Mouse (Mus musculus) intestine, embryonic 15.5 days (tissue): ENCODE data around the gene Ankrd55. TPM values are rescaled to one million over a fixed set of nuclear protein-coding genes. Genes with fewer than 3 reads are reported as not detected.
"Not testable (repeated sequence)": the region's sequence is repeated elsewhere in the genome, so short reads cannot be mapped to it uniquely, and the experiment has no call there.

Experiments
- ATAC-seq: fragments of 200-750 bp; cut with Nextera tagmentation; 2 replicates; pipeline ENCODE4 v1.8.0; 2017; ENCODE audit warnings: moderate TSS enrichment, moderate library complexity
- H3K27ac ChIP-seq: fragments of 300-500 bp; sonication (generic); 2 replicates; pipeline ENCODE4 v1.5.1; 2015; ENCODE audit warnings: mild to moderate bottlenecking, inconsistent platforms
- H3K27me3 ChIP-seq: fragments of 300-500 bp; sonication (generic); replicated peaks from 2 replicates; pipeline ENCODE4 v1.6.1; 2015; ENCODE audit warnings: inconsistent platforms
- H3K36me3 ChIP-seq: fragments of 300-500 bp; sonication (generic); 2 replicates; pipeline ENCODE4 v1.6.1; 2015; ENCODE audit warnings: inconsistent platforms
- H3K4me1 ChIP-seq: fragments of 300-500 bp; sonication (generic); replicated peaks from 2 replicates; pipeline ENCODE4 v1.6.1; 2015; ENCODE audit warnings: inconsistent platforms
- H3K4me2 ChIP-seq: fragments of 300-500 bp; sonication (generic); replicated peaks from 2 replicates; pipeline ENCODE4 v1.6.1; 2015; ENCODE audit warnings: mild to moderate bottlenecking, inconsistent platforms
- H3K4me3 ChIP-seq: fragments of 300-500 bp; sonication (generic); replicated peaks from 2 replicates; pipeline ENCODE4 v1.5.1; 2015; ENCODE audit warnings: inconsistent platforms
- H3K9ac ChIP-seq: fragments of 300-500 bp; sonication (generic); 2 replicates; pipeline ENCODE4 v1.6.1; 2015; ENCODE audit warnings: inconsistent platforms
- H3K9me3 ChIP-seq: fragments of 300-500 bp; sonication (generic); 2 replicates; pipeline ENCODE4 v1.6.1; 2016; ENCODE audit warnings: inconsistent platforms
- WGBS: fragments of 180-500 bp; shearing (Covaris S2); methylation state at CpG from one replicate; pipeline ENCODE4 v1.1.7; 2015; 5-methylcytosine and 5-hydroxymethylcytosine counted together
- polyA plus RNA-seq: library from polyadenylated mRNA; unstranded; fragments of >200 nt; fragmentation: Nextera tagmentation; extraction: Ambion mirVana; gene quantifications from 2 replicates; pipeline ENCODE4 v1.2.1, GENCODE M21; 2015

Ankrd55 gene
- polyA plus RNA-seq, 1 experiment from 2014 or later = 0.21 TPM

DNA sequence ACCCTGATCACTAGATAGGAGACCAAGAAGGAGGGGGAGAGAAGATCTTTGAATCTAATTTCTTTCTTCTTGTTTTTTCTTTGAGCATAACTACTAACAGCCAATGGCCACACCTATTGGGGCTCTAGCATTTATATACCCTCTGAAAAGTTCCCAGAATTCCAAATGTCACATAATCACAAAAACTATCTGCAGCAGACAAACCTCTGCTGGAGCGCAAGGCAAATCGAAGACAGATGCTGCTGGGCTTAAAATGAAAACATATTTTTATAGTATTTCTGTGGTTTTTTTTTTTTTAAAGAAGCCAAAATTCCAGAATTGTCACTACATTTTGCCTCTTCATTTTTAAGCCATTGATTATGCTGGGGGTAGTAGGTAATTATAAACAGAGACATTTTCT, 15.2 kb downstream of the Ankrd55 start:
- H3K4me3 ChIP-seq = no peak overlapping the region
- H3K9ac ChIP-seq = no peak overlapping the region
- 98% methylated on average over 2 of the region's 2 CpGs for WGBS
- H3K27me3 ChIP-seq = no peaks in the 10 kb centered on the region
- no peak overlapping the region for H3K4me2 ChIP-seq
- no peak for ATAC-seq
- H3K36me3 ChIP-seq = no peaks in the 10 kb centered on the region
- no peak overlapping the region for H3K27ac ChIP-seq
- H3K4me1 ChIP-seq = no peaks in the 10 kb centered on the region
- H3K9me3 ChIP-seq = no peaks in the 10 kb centered on the region

DNA sequence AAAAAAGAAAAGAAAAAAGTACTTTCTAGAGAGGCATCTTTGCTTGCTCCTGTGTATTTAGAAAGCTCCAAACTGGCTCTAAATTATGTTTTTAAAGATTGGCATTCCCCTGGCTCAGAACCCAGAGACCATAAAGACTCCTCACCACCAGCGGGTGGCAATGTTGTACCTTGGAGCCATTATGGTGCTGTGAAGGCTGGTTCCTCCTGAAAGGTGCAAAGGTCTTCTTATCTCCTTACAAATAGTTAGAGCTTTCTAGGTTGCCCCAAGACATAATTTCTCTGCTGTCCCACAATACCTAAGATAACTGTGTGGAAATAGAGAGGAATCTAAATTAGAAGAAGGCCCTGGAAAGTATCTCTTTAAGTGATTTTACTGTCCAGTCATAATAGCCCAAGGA, 20.4 kb downstream of the Ankrd55 start:
- H3K27ac ChIP-seq = no peak overlapping the region
- WGBS = 13% methylated on average over 1 of the region's 1 CpGs
- ATAC-seq = peak; percentile 81

DNA sequence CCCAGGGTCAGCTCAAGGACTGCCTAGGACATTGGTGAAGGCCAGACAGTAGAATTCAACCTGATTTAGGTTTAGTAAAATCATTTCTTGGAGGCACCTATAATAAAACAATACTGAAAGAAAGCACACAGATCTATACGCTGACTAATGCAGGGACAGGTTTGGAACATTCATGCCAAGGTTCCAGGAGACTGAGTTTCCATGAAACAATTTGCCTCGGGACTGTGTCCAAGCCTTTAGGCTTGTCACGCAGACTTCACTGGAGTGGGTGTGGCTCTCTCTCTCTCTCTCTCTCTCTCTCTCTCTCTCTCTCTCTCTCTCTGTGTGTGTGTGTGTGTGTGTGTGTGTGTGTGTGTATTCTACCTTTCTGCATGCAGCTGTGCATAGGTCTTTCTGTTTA, 23.4 kb downstream of the Ankrd55 start:
- not testable (repeated sequence) for H3K9ac ChIP-seq, H3K4me2 ChIP-seq, ATAC-seq, H3K36me3 ChIP-seq, H3K4me1 ChIP-seq, H3K27me3 ChIP-seq, H3K9me3 ChIP-seq, H3K27ac ChIP-seq, H3K4me3 ChIP-seq
- WGBS = 62% methylated on average over 3 of the region's 3 CpGs

More for the DNA sequence above, 20.4 kb downstream of the Ankrd55 start:
- Histone ChIP-seq H3K27me3 (no peaks in the 10 kb centered on the region), H3K4me2 (no peak overlapping the region), H3K4me3 (no peak overlapping the region), H3K4me1 (no peaks in the 10 kb centered on the region), H3K9me3 (no peaks in the 10 kb centered on the region), H3K36me3 (no peaks in the 10 kb centered on the region), H3K9ac (no peak overlapping the region)

- H3K27me3 ChIP-seq = no peaks in the 10 kb centered on the region; the same call in 1 of the 2 replicates
- H3K4me2 ChIP-seq = no peak overlapping the region
- no peaks in the 10 kb centered on the region for H3K9me3 ChIP-seq
- WGBS = 36% methylated on average over 3 of the region's 3 CpGs
- H3K9ac ChIP-seq = no peak overlapping the region
- H3K4me1 ChIP-seq = no peaks in the 10 kb centered on the region
- H3K36me3 ChIP-seq = no peaks in the 10 kb centered on the region
- no peak for ATAC-seq
- H3K27ac ChIP-seq = no peak overlapping the region
- H3K4me3 ChIP-seq = no peak overlapping the region
Measured at GRCm38 (mm10) chr13:112315442-112315841, 27.2 kb downstream of the Ankrd55 start.

DNA sequence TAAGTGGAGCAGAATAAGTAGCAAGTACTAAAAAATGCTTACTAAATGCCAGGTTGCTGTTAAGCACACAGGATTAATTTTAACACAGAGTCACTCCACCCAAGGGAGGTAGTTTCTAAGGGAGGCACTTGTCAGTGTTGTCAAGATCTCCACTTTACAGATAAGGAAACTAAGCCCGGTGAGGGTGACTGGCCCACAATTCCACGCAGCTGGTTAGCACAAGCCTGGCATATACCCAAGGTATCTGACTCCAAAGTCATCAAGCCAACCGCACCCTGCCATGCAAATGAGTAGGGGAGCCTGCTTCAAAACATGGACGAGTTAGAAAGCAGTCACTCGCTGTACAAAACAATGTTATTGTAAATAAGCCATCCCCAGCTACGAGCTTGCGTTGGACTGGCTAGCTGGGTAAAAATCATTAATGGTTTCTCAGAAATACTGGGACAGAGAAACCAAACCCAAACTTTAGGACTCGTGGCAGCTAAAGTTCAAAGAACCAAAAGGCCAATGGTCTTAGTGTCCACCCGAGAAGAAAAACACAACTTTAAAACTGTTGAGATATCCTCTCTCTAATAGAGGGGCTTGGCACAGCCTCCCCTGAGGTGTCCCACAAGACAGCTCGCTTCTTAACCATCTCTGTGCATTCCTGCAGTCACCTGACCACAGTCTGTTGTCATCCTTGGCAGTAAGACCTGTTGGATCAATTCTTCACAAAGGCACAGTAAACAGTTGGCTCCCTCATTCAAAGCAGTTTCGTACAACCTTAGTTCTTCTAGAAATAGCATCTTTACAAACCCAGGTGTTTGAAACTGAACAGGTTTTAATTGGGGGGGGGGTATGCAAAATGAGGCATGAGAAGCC, 28.6 kb downstream of the Ankrd55 start:
- WGBS = 69% methylated on average over 11 of the region's 11 CpGs
- H3K9me3 ChIP-seq = no peaks in the 10 kb centered on the region
- H3K27me3 ChIP-seq = no peaks in the 10 kb centered on the region; the same call in 1 of the 2 replicates

GRCm38 (mm10) chr13:112318124-112318523, 29.9 kb downstream of the Ankrd55 start:
- 89% methylated on average over 8 of the region's 8 CpGs for WGBS
- H3K4me1 ChIP-seq = no peaks in the 10 kb centered on the region
- no peaks in the 10 kb centered on the region for H3K9me3 ChIP-seq
- H3K27ac ChIP-seq = no peak overlapping the region
- H3K4me3 ChIP-seq = no peak overlapping the region
- H3K4me2 ChIP-seq = no peak overlapping the region
- H3K9ac ChIP-seq = no peak overlapping the region
- H3K36me3 ChIP-seq = no peaks in the 10 kb centered on the region
- H3K27me3 ChIP-seq = no peaks in the 10 kb centered on the region; the same call in 1 of the 2 replicates
- ATAC-seq = no peak

More for the DNA sequence above, 28.6 kb downstream of the Ankrd55 start:
- ATAC-seq = no peak
- H3K9ac ChIP-seq = no peak overlapping the region
- no peak overlapping the region for H3K4me3 ChIP-seq
- no peaks in the 10 kb centered on the region for H3K36me3 ChIP-seq
- no peaks in the 10 kb centered on the region for H3K4me1 ChIP-seq
- no peak overlapping the region for H3K4me2 ChIP-seq
- H3K27ac ChIP-seq = no peak overlapping the region

DNA sequence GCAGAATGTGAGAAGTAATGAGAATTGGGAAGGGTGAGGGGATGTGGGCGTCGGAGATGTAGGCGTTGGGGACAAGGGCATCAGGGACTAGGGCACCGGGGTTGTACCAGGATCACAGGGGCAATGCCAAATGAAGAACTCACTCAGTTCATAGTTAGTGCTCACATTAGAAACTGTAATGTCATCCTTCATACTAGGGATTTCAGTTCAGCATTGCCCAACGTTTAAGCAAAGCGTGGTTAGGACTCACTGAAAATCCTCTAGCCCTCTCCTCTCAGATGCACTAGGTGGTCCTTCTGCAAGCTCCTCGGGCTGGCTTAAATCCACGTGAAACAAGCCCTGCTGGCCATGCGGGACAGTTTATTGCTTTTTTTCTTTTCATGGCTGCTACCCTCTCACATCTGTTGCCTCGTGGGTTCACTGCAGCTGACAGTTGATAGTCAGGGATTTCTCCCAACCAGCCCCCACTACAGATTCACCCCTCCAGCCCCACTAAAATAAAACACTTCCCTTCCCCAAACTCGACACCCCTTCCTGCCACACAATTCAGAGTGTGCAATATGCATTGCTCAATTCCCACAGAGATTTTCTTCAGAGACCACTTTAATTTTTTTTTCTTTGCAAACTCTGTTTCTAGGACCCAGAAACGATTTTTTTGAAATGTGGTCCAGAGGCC, 35.5 kb downstream of the Ankrd55 start:
- H3K4me3 ChIP-seq = no peak overlapping the region
- H3K36me3 ChIP-seq = no peaks in the 10 kb centered on the region
- peaks cover 7% of the 10 kb centered on the region; the same call in 1 of the 2 replicates for H3K4me1 ChIP-seq
- no peak overlapping the region for H3K27ac ChIP-seq
- H3K4me2 ChIP-seq = no peak overlapping the region
- WGBS = 64% methylated on average over 12 of the region's 12 CpGs
- ATAC-seq = no peak
- H3K27me3 ChIP-seq = no peaks in the 10 kb centered on the region
- no peaks in the 10 kb centered on the region for H3K9me3 ChIP-seq
- H3K9ac ChIP-seq = no peak overlapping the region

GRCm38 (mm10) chr13:112325126-112325525, 36.9 kb downstream of the Ankrd55 start:
- ATAC-seq = no peak
- H3K9me3 ChIP-seq = no peaks in the 10 kb centered on the region
- H3K4me3 ChIP-seq = no peak overlapping the region
- no peak overlapping the region for H3K4me2 ChIP-seq
- H3K27ac ChIP-seq = no peak overlapping the region
- no peaks in the 10 kb centered on the region for H3K36me3 ChIP-seq
- H3K27me3 ChIP-seq = no peaks in the 10 kb centered on the region
- WGBS = 88% methylated on average over 2 of the region's 2 CpGs
- H3K9ac ChIP-seq = no peak overlapping the region
- peaks cover 7% of the 10 kb centered on the region; the same call in 1 of the 2 replicates for H3K4me1 ChIP-seq

GRCm38 (mm10) chr13:112326403-112326802, 38.2 kb downstream of the Ankrd55 start:
- H3K4me2 ChIP-seq = no peak overlapping the region
- no peak overlapping the region for H3K27ac ChIP-seq
- H3K9ac ChIP-seq = no peak overlapping the region
- H3K4me1 ChIP-seq = peaks cover 14% of the 10 kb centered on the region
- no peaks in the 10 kb centered on the region for H3K36me3 ChIP-seq
- no peak overlapping the region for H3K4me3 ChIP-seq
- H3K9me3 ChIP-seq = no peaks in the 10 kb centered on the region
- 0 out of 2 replicates have a peak, but pooled peaks have one; percentile 23 for ATAC-seq
- 77% methylated on average over 7 of the region's 7 CpGs for WGBS
- H3K27me3 ChIP-seq = no peaks in the 10 kb centered on the region

GRCm38 (mm10) chr13:112326977-112327376, 38.7 kb downstream of the Ankrd55 start:
- Histone ChIP-seq H3K4me2 (no peak overlapping the region), H3K9me3 (no peaks in the 10 kb centered on the region), H3K36me3 (no peaks in the 10 kb centered on the region), H3K27me3 (no peaks in the 10 kb centered on the region), H3K27ac (0 out of 2 replicates have a peak overlapping the region, but pooled peaks have one; percentile 15), H3K9ac (no peak overlapping the region), H3K4me3 (no peak overlapping the region), H3K4me1 (peaks cover 20% of the 10 kb centered on the region)
- no peak for ATAC-seq
- 91% methylated on average over 5 of the region's 5 CpGs for WGBS

GRCm38 (mm10) chr13:112327511-112327910, 39.3 kb downstream of the Ankrd55 start:
- Histone ChIP-seq H3K4me2 (no peak overlapping the region), H3K9me3 (no peaks in the 10 kb centered on the region), H3K36me3 (no peaks in the 10 kb centered on the region), H3K27ac (0 out of 2 replicates have a peak overlapping the region, but pooled peaks have one; percentile 15), H3K9ac (no peak overlapping the region), H3K27me3 (no peaks in the 10 kb centered on the region), H3K4me1 (peaks cover 20% of the 10 kb centered on the region), H3K4me3 (no peak overlapping the region)
- ATAC-seq = no peak
- WGBS = 26% methylated on average over 4 of the region's 4 CpGs

- ATAC-seq = no peak
- 88% methylated on average over 6 of the region's 6 CpGs for WGBS
Measured at GRCm38 (mm10) chr13:112330257-112330656, 42.0 kb downstream of the Ankrd55 start.

More at GRCm38 (mm10) chr13:112330257-112330656, 42.0 kb downstream of the Ankrd55 start:
- H3K9me3 ChIP-seq = no peaks in the 10 kb centered on the region
- no peak overlapping the region for H3K4me3 ChIP-seq
- no peak overlapping the region for H3K4me2 ChIP-seq
- H3K27me3 ChIP-seq = no peaks in the 10 kb centered on the region
- peaks cover 20% of the 10 kb centered on the region for H3K4me1 ChIP-seq
- H3K9ac ChIP-seq = no peak overlapping the region
- no peak overlapping the region for H3K27ac ChIP-seq
- H3K36me3 ChIP-seq = no peaks in the 10 kb centered on the region
